Mouse (Mus musculus) E14TG2a.4 (cell line): ENCODE results near the gene Atf6b.

ENCODE experiments used
- CTCF ChIP-seq: conservative IDR thresholded peaks from 2 replicates; pipeline ENCODE4 v1.5.1; 2014; ENCODE audit warnings: low read length
- POU5F1 ChIP-seq: IDR thresholded peaks from 2 replicates; pipeline ENCODE4 v1.6.1; 2014; ENCODE audit warnings: low read length, borderline replicate concordance

- TF ChIP-seq CTCF (no peak), POU5F1 (no peak)
Measured at GRCm38 (mm10) chr17:34599891-34600290, 47.1 kb upstream of the Atf6b start.
